Mouse (Mus musculus): ENCODE data around the gene Slbp. TPM values are rescaled to one million over a fixed set of nuclear protein-coding genes. Genes with fewer than 3 reads are reported as not detected.

Slbp gene
- total and polyA plus RNA-seq, 3 experiments, result 233 to 731 (median 255) TPM

DNA sequence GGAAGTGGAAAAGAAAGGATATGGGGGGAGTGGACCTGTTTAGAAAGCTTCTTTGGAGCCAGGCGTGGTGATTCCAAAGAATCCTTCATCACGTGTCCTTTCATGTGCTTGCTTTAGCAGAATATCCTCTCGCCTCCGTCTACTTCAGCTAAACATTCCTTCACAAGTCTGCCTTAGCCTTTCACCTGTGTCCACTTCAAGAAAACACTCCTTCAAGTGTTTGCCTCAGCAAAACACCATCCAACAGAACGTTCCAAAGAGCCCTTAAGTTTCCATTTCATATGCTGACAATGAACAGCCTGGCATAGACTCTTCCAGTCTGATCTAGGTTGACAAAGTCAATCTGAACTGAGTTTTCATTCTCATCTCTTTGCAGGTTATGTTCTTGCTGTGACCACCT, 25.9 kb upstream of the Slbp start:
- Histone ChIP-seq H3K9ac (ENCODE audit: control insufficient read depth, low read depth, low read length, poor library complexity, severe bottlenecking) (no peak overlapping the region), H3K27ac (ENCODE audit: control insufficient read depth, low read depth, low read length) (no peak overlapping the region), H3K4me1 (ENCODE audit: control insufficient read depth in 1 of 2, insufficient read depth in 2 of 2, low read length in 2 of 2) (peaks cover 18 to 24% of the 10 kb centered on the region in 2 experiments), H3K79me2 (ENCODE audit: control insufficient read depth, insufficient read depth, low read length, poor library complexity) (no peaks in the 10 kb centered on the region), H3K4me3 (ENCODE audit: control insufficient read depth in 1 of 2, insufficient read depth in 1 of 2, low read depth in 2 of 2, low read length in 2 of 2) (no peak overlapping the region), H3K9me3 (replicated peaks; ENCODE audit: insufficient read depth, low read length) (no peaks in the 10 kb centered on the region), H3K27me3 (ENCODE audit: control insufficient read depth in 1 of 2, insufficient read depth in 2 of 2, low read length in 2 of 2) (no peaks in the 10 kb centered on the region), H3K36me3 (ENCODE audit: control insufficient read depth in 1 of 2, insufficient read depth in 2 of 2, low read length in 2 of 2) (peaks cover 0 to 21% of the 10 kb centered on the region in 2 experiments; a peak in 2 of 4 replicates)
- no peak for DNase-seq (ENCODE audit: low read depth, low spot score)
- no peak for TF ChIP-seq MAX (IDR thresholded peaks at IDR 0.05; ENCODE audit: low read length)
- TF ChIP-seq SIN3A (IDR thresholded peaks at IDR 0.05; ENCODE audit: low read length), result no peak
- no peak for TF ChIP-seq NRF1 (IDR thresholded peaks at IDR 0.05; ENCODE audit: insufficient read depth, low read depth, low read length, poor library complexity, severe bottlenecking)
- TF ChIP-seq RCOR1 (IDR thresholded peaks at IDR 0.05; ENCODE audit: low read depth, low read length), result no peak
- TF ChIP-seq UBTF (IDR thresholded peaks at IDR 0.05; ENCODE audit: borderline replicate concordance, insufficient read depth, low read depth, low read length), result no peak
- TF ChIP-seq TAL1 (IDR thresholded peaks at IDR 0.05; ENCODE audit: low read length), result no peak
- no peak for TF ChIP-seq RAD21 (IDR thresholded peaks at IDR 0.05; ENCODE audit: low read depth, low read length)
- no peak for TF ChIP-seq USF1 (IDR thresholded peaks at IDR 0.05; ENCODE audit: low read depth, low read length)
- no peak for TF ChIP-seq ZC3H11A (IDR thresholded peaks at IDR 0.05; ENCODE audit: low read depth, low read length)
- TF ChIP-seq MYB (IDR thresholded peaks at IDR 0.05; ENCODE audit: low read depth, low read length), result no peak
- no peak for TF ChIP-seq ZKSCAN1 (IDR thresholded peaks at IDR 0.05; ENCODE audit: low read depth, low read length)
- TF ChIP-seq USF2 (IDR thresholded peaks at IDR 0.05; ENCODE audit: borderline replicate concordance in 1 of 2, insufficient read depth in 1 of 2, low read depth in 1 of 2, low read length in 2 of 2), result no peak
- TF ChIP-seq POLR2AphosphoS2 (IDR thresholded peaks at IDR 0.05; ENCODE audit: low read length), result no peak
- TF ChIP-seq BHLHE40 (IDR thresholded peaks at IDR 0.05; ENCODE audit: borderline replicate concordance, low read depth, low read length), result no peak
- TF ChIP-seq POLR2AphosphoS5 (IDR thresholded peaks at IDR 0.05; ENCODE audit: borderline replicate concordance, low read depth, low read length), result no peak
- TF ChIP-seq MEF2A (IDR thresholded peaks at IDR 0.05; ENCODE audit: extremely low read depth, insufficient replicate concordance, low read depth, low read length, poor library complexity, severe bottlenecking), result no peak
- no peak for TF ChIP-seq E2F4 (IDR thresholded peaks at IDR 0.05; ENCODE audit: borderline replicate concordance, low read depth, low read length)
- TF ChIP-seq HCFC1 (IDR thresholded peaks at IDR 0.05; ENCODE audit: low read depth, low read length), result no peak
- TF ChIP-seq GATA1 (IDR thresholded peaks at IDR 0.05; ENCODE audit: low read depth, low read length), result no peak

DNA sequence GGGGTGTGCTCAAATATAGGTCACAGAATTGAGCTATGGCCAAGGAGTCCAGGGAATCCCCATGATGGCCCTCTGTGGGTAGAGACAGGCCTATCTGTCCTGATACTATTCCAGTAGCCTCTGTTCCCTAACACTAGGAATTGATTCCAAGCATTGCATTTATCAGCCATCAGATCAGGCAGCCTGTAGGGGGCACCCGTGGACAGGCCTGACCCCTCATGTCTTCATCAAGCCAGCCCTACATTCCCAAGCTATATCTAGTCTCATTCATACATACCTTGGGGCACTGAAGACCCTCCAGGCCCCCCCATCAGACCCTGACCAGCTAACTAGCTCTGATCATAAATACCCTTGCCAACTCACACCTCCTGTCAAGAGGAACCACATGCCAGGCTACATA, 23.6 kb upstream of the Slbp start:
- H3K36me3 ChIP-seq (ENCODE audit: control insufficient read depth in 1 of 2, insufficient read depth in 2 of 2, low read length in 2 of 2), result peaks cover 7 to 15% of the 10 kb centered on the region in 2 experiments
- no peaks in the 10 kb centered on the region for H3K79me2 ChIP-seq (ENCODE audit: control insufficient read depth, insufficient read depth, low read length, poor library complexity)
- TF ChIP-seq MYB (IDR thresholded peaks at IDR 0.05; ENCODE audit: low read depth, low read length), result no peak
- peak; percentile 81 to 90 (median 87) for TF ChIP-seq CTCF (IDR thresholded peaks at IDR 0.05 in 2 of 3, conservative IDR thresholded peaks at IDR 0.05 in 1 of 3; ENCODE audit: control insufficient read depth in 1 of 3, insufficient read depth in 1 of 3, low read depth in 2 of 3, low read length in 3 of 3, poor library complexity in 1 of 3, severe bottlenecking in 1 of 3)
- TF ChIP-seq MAZ (IDR thresholded peaks at IDR 0.05; ENCODE audit: low read depth, low read length), result 0 out of 2 replicates have a peak, but pooled peaks have one; percentile 52
- peak; percentile 67 for TF ChIP-seq SMC3 (IDR thresholded peaks at IDR 0.05; ENCODE audit: low read depth, low read length)
- peak; percentile 32; the same call in 1 of the 2 replicates for TF ChIP-seq GATA1 (IDR thresholded peaks at IDR 0.05; ENCODE audit: low read depth, low read length)
- no peak for TF ChIP-seq BHLHE40 (IDR thresholded peaks at IDR 0.05; ENCODE audit: borderline replicate concordance, low read depth, low read length)
- TF ChIP-seq TBP (IDR thresholded peaks at IDR 0.05; ENCODE audit: low read depth, low read length), result no peak
- no peak for TF ChIP-seq GABPA (IDR thresholded peaks at IDR 0.05; ENCODE audit: low read depth, low read length)
- TF ChIP-seq E2F4 (IDR thresholded peaks at IDR 0.05; ENCODE audit: borderline replicate concordance, low read depth, low read length), result no peak
- peak; percentile 71 for TF ChIP-seq RAD21 (IDR thresholded peaks at IDR 0.05; ENCODE audit: low read depth, low read length)
- peak; percentile 49 for TF ChIP-seq ZC3H11A (IDR thresholded peaks at IDR 0.05; ENCODE audit: low read depth, low read length)
- TF ChIP-seq MXI1 (IDR thresholded peaks at IDR 0.05; ENCODE audit: low read depth, low read length), result 0 out of 2 replicates have a peak, but pooled peaks have one; percentile 26
- no peak overlapping the region for H3K9ac ChIP-seq (ENCODE audit: control insufficient read depth, low read depth, low read length, poor library complexity, severe bottlenecking)
- H3K4me3 ChIP-seq (ENCODE audit: control insufficient read depth in 1 of 2, insufficient read depth in 1 of 2, low read depth in 2 of 2, low read length in 2 of 2), result no peak overlapping the region
- DNase-seq (ENCODE audit: low read depth, low spot score), result peak; percentile 68
- H3K9me3 ChIP-seq (replicated peaks; ENCODE audit: insufficient read depth, low read length), result no peaks in the 10 kb centered on the region
- no peaks in the 10 kb centered on the region for H3K27me3 ChIP-seq (ENCODE audit: control insufficient read depth in 1 of 2, insufficient read depth in 2 of 2, low read length in 2 of 2)
- H3K4me1 ChIP-seq (ENCODE audit: control insufficient read depth in 1 of 2, insufficient read depth in 2 of 2, low read length in 2 of 2), result peaks cover 3 to 11% of the 10 kb centered on the region in 2 experiments
- H3K27ac ChIP-seq (ENCODE audit: control insufficient read depth, low read depth, low read length), result no peak overlapping the region

Measured in MEL (cell line).